Mouse (Mus musculus): ENCODE data around the gene Parp14.
A peak's percentile ranks its signal among the peaks of the same experiment; 100 is the strongest.
"Not testable (repeated sequence)": the region's sequence is repeated elsewhere in the genome, so short reads cannot be mapped to it uniquely, and the experiment has no call there.

Parp14 gene

GRCm38 (mm10) chr16:35871048-35871851 lies at the start of gene Parp14:
Gene Parp14, minus strand, starts transcription at chr16:35871544.
- peak; percentile 61 for DNase-seq

GRCm38 (mm10) chr16:35918721-35919543 lies 47.6 kb upstream of the Parp14 start:
- DNase-seq: no peak

GRCm38 (mm10) chr16:35914301-35914700 lies 43.0 kb upstream of the Parp14 start:
- DNase-seq: no peak

- DNase-seq: peak; percentile 25
Observed at GRCm38 (mm10) chr16:35913526-35913925, 42.2 kb upstream of the Parp14 start.

- no peak for DNase-seq
Observed at GRCm38 (mm10) chr16:35911449-35911848, 40.1 kb upstream of the Parp14 start.

- DNase-seq: no peak
Observed at GRCm38 (mm10) chr16:35907432-35908201, 36.3 kb upstream of the Parp14 start.

GRCm38 (mm10) chr16:35906887-35907286 lies 35.5 kb upstream of the Parp14 start:
- peak; percentile 65 for DNase-seq

GRCm38 (mm10) chr16:35905819-35906485 lies 34.6 kb upstream of the Parp14 start:
- no peak for DNase-seq

- DNase-seq: no peak
Observed at GRCm38 (mm10) chr16:35905355-35905754, 34.0 kb upstream of the Parp14 start.

- no peak for DNase-seq
Observed at GRCm38 (mm10) chr16:35904121-35904736, 32.9 kb upstream of the Parp14 start.

GRCm38 (mm10) chr16:35903014-35903640 lies 31.8 kb upstream of the Parp14 start:
- no peak for DNase-seq

GRCm38 (mm10) chr16:35900541-35900940 lies 29.2 kb upstream of the Parp14 start:
- DNase-seq: no peak

GRCm38 (mm10) chr16:35894997-35895396 lies 23.7 kb upstream of the Parp14 start:
- no peak for DNase-seq

GRCm38 (mm10) chr16:35891603-35892002 lies 20.3 kb upstream of the Parp14 start:
- DNase-seq: not testable (repeated sequence)

GRCm38 (mm10) chr16:35890645-35891044 lies 19.3 kb upstream of the Parp14 start:
- DNase-seq: no peak

- no peak for DNase-seq
Observed at GRCm38 (mm10) chr16:35888910-35889309, 17.6 kb upstream of the Parp14 start.

- no peak for DNase-seq
Observed at GRCm38 (mm10) chr16:35888174-35888573, 16.8 kb upstream of the Parp14 start.

GRCm38 (mm10) chr16:35874416-35874815 lies 3.1 kb upstream of the Parp14 start:
- DNase-seq: peak; percentile 83

- no peak for DNase-seq
Observed at GRCm38 (mm10) chr16:35872410-35873006, 1.2 kb upstream of the Parp14 start.

- DNase-seq: no peak
Observed at GRCm38 (mm10) chr16:35871898-35872297, 554 bp upstream of the Parp14 start.

GRCm38 (mm10) chr16:35870581-35871047 lies 730 bp downstream of the Parp14 start:
- no peak for DNase-seq

Measured in kidney, postnatal 10 days (tissue).